Mouse (Mus musculus) CH12.LX (cell line): ENCODE data around the gene Atad5. TPM values are rescaled to one million over a fixed set of nuclear protein-coding genes. Genes with fewer than 3 reads are reported as not detected.

Experiments used
- DNase-seq: peaks from one replicate; pipeline ENCODE4 v3.0.0-alpha.2; 2013; ENCODE audit errors: extremely low read depth
- H3K27ac ChIP-seq: 2 replicates; pipeline ENCODE4 v1.5.1; 2012; ENCODE audit warnings: low read depth, mild to moderate bottlenecking, control low read depth, moderate library complexity; ENCODE audit not compliant: insufficient read depth
- H3K27me3 ChIP-seq: replicated peaks from 2 replicates; pipeline ENCODE3; 2012; ENCODE audit warnings: inconsistent platforms
- H3K36me3 ChIP-seq, 2 experiments: replicated peaks in 1 of 2; 2 replicates each; pipeline versions ENCODE3 to v1.6.1; 2012; ENCODE audit warnings: inconsistent platforms in 1 of 2, low read length in 1 of 2, mild to moderate bottlenecking in 1 of 2, mixed read lengths in 1 of 2, moderate library complexity in 1 of 2; ENCODE audit not compliant: control insufficient read depth in 1 of 2, insufficient read depth in 1 of 2
- H3K4me1 ChIP-seq, 2 experiments: 2 replicates each; pipeline ENCODE4 v1.6.1; 2012; ENCODE audit warnings: inconsistent platforms in 1 of 2, moderate library complexity in 1 of 2; ENCODE audit not compliant: insufficient read depth in 2 of 2, control insufficient read depth in 1 of 2
- H3K4me2 ChIP-seq: 2 replicates; pipeline ENCODE4 v1.6.1; 2012; ENCODE audit warnings: low read depth, mild to moderate bottlenecking, control low read depth; ENCODE audit not compliant: poor library complexity, insufficient read depth, severe bottlenecking
- H3K4me3 ChIP-seq, 3 experiments: fragments of 150-350 bp in 1 of 3; sonication (generic) in 1 of 3; replicated peaks in 1 of 3; 2 replicates each; pipeline versions ENCODE3 to v1.5.1; 2011 to 2012; ENCODE audit warnings: low read depth in 2 of 3, low read length in 2 of 3, mild to moderate bottlenecking in 2 of 3, moderate library complexity in 2 of 3, control low read depth in 1 of 3, improper control_type of control experiment in 1 of 3, inconsistent platforms in 1 of 3, mixed read lengths in 1 of 3; ENCODE audit not compliant: poor library complexity in 1 of 3
- H3K79me2 ChIP-seq: replicated peaks from 2 replicates; pipeline ENCODE4 v1.6.1; 2012; ENCODE audit warnings: mild to moderate bottlenecking, moderate library complexity; ENCODE audit not compliant: control insufficient read depth, poor library complexity, insufficient read depth, severe bottlenecking; ENCODE audit errors: extremely low read depth
- H3K9ac ChIP-seq: 2 replicates; pipeline ENCODE4 v1.6.1; 2012; ENCODE audit warnings: low read depth, mild to moderate bottlenecking, control low read depth, moderate library complexity; ENCODE audit not compliant: insufficient read depth
- H3K9me3 ChIP-seq: replicated peaks from 2 replicates; pipeline ENCODE3; 2012; ENCODE audit warnings: low read length, inconsistent platforms, mixed read lengths
- BHLHE40 ChIP-seq: IDR thresholded peaks from 2 replicates; pipeline ENCODE4 v1.6.1; 2011; ENCODE audit warnings: mild to moderate bottlenecking, low read depth, low read length, improper control_type of control experiment
- CHD1 ChIP-seq: IDR thresholded peaks from 2 replicates; pipeline ENCODE4 v1.6.1; 2012; ENCODE audit warnings: low read depth, low read length, improper control_type of control experiment, inconsistent platforms
- E2F4 ChIP-seq: IDR thresholded peaks from 2 replicates; pipeline ENCODE4 v1.6.1; 2011; ENCODE audit warnings: low read depth, low read length, improper control_type of control experiment; ENCODE audit not compliant: insufficient replicate concordance
- ELF1 ChIP-seq: IDR thresholded peaks from 2 replicates; pipeline ENCODE4 v1.6.1; 2014; ENCODE audit warnings: low read depth, mild to moderate bottlenecking, inconsistent platforms, low read length, improper control_type of control experiment
- EP300 ChIP-seq: IDR thresholded peaks from 2 replicates; pipeline ENCODE4 v1.6.1; 2011; ENCODE audit warnings: low read length, improper control_type of control experiment
- GABPA ChIP-seq: IDR thresholded peaks from 2 replicates; pipeline ENCODE4 v1.6.1; 2012; ENCODE audit warnings: low read depth, low read length, improper control_type of control experiment, inconsistent platforms; ENCODE audit not compliant: insufficient replicate concordance
- MAZ ChIP-seq: IDR thresholded peaks from 2 replicates; pipeline ENCODE4 v1.6.1; 2012; ENCODE audit warnings: low read depth, mild to moderate bottlenecking, inconsistent platforms, low read length, improper control_type of control experiment, moderate library complexity
- MEF2A ChIP-seq: IDR thresholded peaks from 2 replicates; pipeline ENCODE4 v1.6.1; 2014; ENCODE audit warnings: low read depth, mild to moderate bottlenecking, inconsistent platforms, low read length, improper control_type of control experiment, borderline replicate concordance
- MYC ChIP-seq: IDR thresholded peaks from 2 replicates; pipeline ENCODE4 v1.6.1; 2011; ENCODE audit warnings: low read depth, mild to moderate bottlenecking, improper control_type of control experiment, low read length
- PAX5 ChIP-seq: IDR thresholded peaks from 2 replicates; pipeline ENCODE4 v1.6.1; 2012; ENCODE audit warnings: low read length, inconsistent platforms, mixed read lengths
- POLR2AphosphoS2 ChIP-seq: IDR thresholded peaks from 2 replicates; pipeline ENCODE4 v1.6.1; 2011; ENCODE audit warnings: low read depth, low read length, improper control_type of control experiment
- RAD21 ChIP-seq: IDR thresholded peaks from 2 replicates; pipeline ENCODE4 v1.6.1; 2011; ENCODE audit warnings: low read depth, mild to moderate bottlenecking, low read length, improper control_type of control experiment, moderate library complexity
- RCOR1 ChIP-seq: conservative IDR thresholded peaks from 2 replicates; pipeline ENCODE4 v1.6.1; 2012; ENCODE audit warnings: low read depth, mild to moderate bottlenecking, inconsistent platforms, low read length, improper control_type of control experiment
- SIN3A ChIP-seq: IDR thresholded peaks from 2 replicates; pipeline ENCODE4 v1.6.1; 2012; ENCODE audit warnings: low read length, improper control_type of control experiment, inconsistent platforms
- SMC3 ChIP-seq: IDR thresholded peaks from 2 replicates; pipeline ENCODE4 v1.6.1; 2011; ENCODE audit warnings: low read depth, low read length, improper control_type of control experiment
- TBP ChIP-seq: conservative IDR thresholded peaks from 2 replicates; pipeline ENCODE4 v1.6.1; 2011; ENCODE audit warnings: low read depth, low read length, improper control_type of control experiment
- UBTF ChIP-seq: IDR thresholded peaks from 2 replicates; pipeline ENCODE4 v1.6.1; 2012; ENCODE audit warnings: low read depth, mild to moderate bottlenecking, inconsistent platforms, low read length, improper control_type of control experiment, moderate library complexity
- USF1 ChIP-seq: IDR thresholded peaks from 2 replicates; pipeline ENCODE4 v1.6.1; 2014; ENCODE audit warnings: low read depth, mild to moderate bottlenecking, inconsistent platforms, low read length, improper control_type of control experiment
- USF2 ChIP-seq: conservative IDR thresholded peaks from 2 replicates; pipeline ENCODE4 v1.6.1; 2011; ENCODE audit warnings: low read depth, low read length, improper control_type of control experiment
- ZKSCAN1 ChIP-seq: IDR thresholded peaks from 2 replicates; pipeline ENCODE4 v1.6.1; 2012; ENCODE audit warnings: low read depth, inconsistent platforms, low read length, improper control_type of control experiment, borderline replicate concordance
- ZNF384 ChIP-seq: IDR thresholded peaks from 2 replicates; pipeline ENCODE4 v1.6.1; 2012; ENCODE audit warnings: low read depth, low read length, improper control_type of control experiment, inconsistent platforms
- dilution Hi-C: fragments of 300-500 bp; cut with MboI; formaldehyde crosslinking; loops from 2 replicates; pipeline ENCODE4 v1.14.3; 2020; ENCODE audit warnings: low sequenced_read_pairs; ENCODE audit not compliant: extremely low pct_unique_long_range_greater_than_20kb, extremely low pct_ligation_motif_present
- in situ Hi-C: fragments of 300-500 bp; cut with MboI; formaldehyde crosslinking; loops from 3 replicates; pipeline ENCODE4 v1.14.3; 2019; ENCODE audit warnings: low sequenced_read_pairs, low pct_ligation_motif_present, low pct_unique_long_range_greater_than_20kb, mixed read lengths
- polyA plus RNA-seq: library from polyadenylated mRNA; unstranded; fragments of >175 nt; gene quantifications from 2 replicates; pipeline ENCODE4 v1.2.1, GENCODE M21; 2012; ENCODE audit warnings: low read depth; ENCODE audit not compliant: insufficient read length
- total RNA-seq, 2 experiments: library from RNA; depleted of rRNA; stranded (reverse); fragments of 300-350 nt in 1 of 2; fragments of >200 nt in 1 of 2; gene quantifications; 2 replicates each; pipeline ENCODE4 v1.2.3; 2012 to 2014

The Atad5 gene
- total and polyA plus RNA-seq, 3 experiments = 24.0 to 46.3 (median 35.2) TPM

GRCm38 (mm10) chr11:80150566-80150965, 61.4 kb downstream of the Atad5 start:
- H3K27me3 ChIP-seq = no peaks in the 10 kb centered on the region
- no peak overlapping the region for H3K4me2 ChIP-seq
- no peak for DNase-seq
- in situ Hi-C loops = no loop called here
- TF ChIP-seq UBTF = no peak
- TF ChIP-seq SIN3A = no peak
- TF ChIP-seq EP300 = no peak
- TF ChIP-seq RAD21 = no peak
- no peak for TF ChIP-seq ZKSCAN1
- no peak for TF ChIP-seq SMC3
- no peak for TF ChIP-seq USF2
- no peak for TF ChIP-seq BHLHE40
- TF ChIP-seq MYC = no peak
- no peak for TF ChIP-seq E2F4
- TF ChIP-seq MEF2A = no peak
- no peak for TF ChIP-seq MAZ
- TF ChIP-seq GABPA = no peak
- no peak for TF ChIP-seq ZNF384
- no peak for TF ChIP-seq TBP
- no peak for TF ChIP-seq ELF1
- TF ChIP-seq PAX5 = no peak
- TF ChIP-seq USF1 = no peak
- no peak for TF ChIP-seq POLR2AphosphoS2
- no peak overlapping the region for H3K4me3 ChIP-seq
- peaks cover 12% of the 10 kb centered on the region for H3K9me3 ChIP-seq
- H3K4me1 ChIP-seq = peaks cover 4 to 39% of the 10 kb centered on the region in 2 experiments
- no peaks in the 10 kb centered on the region for H3K36me3 ChIP-seq
- dilution Hi-C loops = no loop called here
- H3K9ac ChIP-seq = no peak overlapping the region
- H3K27ac ChIP-seq = no peak overlapping the region
- H3K79me2 ChIP-seq = no peaks in the 10 kb centered on the region

DNA sequence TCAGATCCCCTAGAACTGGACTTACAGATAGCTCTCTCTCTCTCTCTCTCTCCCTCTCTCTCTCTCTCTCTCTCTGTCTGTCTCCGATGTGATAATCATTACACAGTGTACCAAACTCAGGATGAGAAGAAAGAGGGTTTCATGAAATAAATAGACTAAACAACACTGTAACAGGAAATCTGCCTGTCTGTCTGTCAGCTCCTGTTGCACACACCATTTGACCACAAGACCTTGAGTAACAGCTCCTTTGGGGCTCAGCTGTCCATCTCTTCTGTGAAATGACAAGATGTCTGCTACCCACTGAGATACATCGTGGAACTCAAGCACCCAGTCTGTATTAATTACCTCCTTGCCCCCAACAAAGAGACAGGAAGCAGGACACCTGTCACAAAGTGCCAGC, 62.3 kb downstream of the Atad5 start:
- H3K27ac ChIP-seq = no peak overlapping the region
- no peaks in the 10 kb centered on the region for H3K36me3 ChIP-seq
- peaks cover 12% of the 10 kb centered on the region for H3K9me3 ChIP-seq
- no peak for TF ChIP-seq MYC
- no peak for TF ChIP-seq GABPA
- TF ChIP-seq CHD1 = no peak
- TF ChIP-seq ZNF384 = 0 out of 2 replicates have a peak, but pooled peaks have one; percentile 22
- no peak for TF ChIP-seq PAX5
- no peak for TF ChIP-seq RCOR1
- peak; percentile 41 for TF ChIP-seq RAD21
- TF ChIP-seq MEF2A = no peak
- no peak overlapping the region for H3K9ac ChIP-seq
- H3K4me2 ChIP-seq = no peak overlapping the region
- dilution Hi-C loops = no loop called here
- no peak for DNase-seq
- H3K79me2 ChIP-seq = no peaks in the 10 kb centered on the region
- no peaks in the 10 kb centered on the region for H3K27me3 ChIP-seq
- H3K4me3 ChIP-seq = no peak overlapping the region
- peaks cover 6 to 39% of the 10 kb centered on the region in 2 experiments for H3K4me1 ChIP-seq
- in situ Hi-C loops = no loop called here
